Mouse (Mus musculus): ENCODE results near the gene Hexim1. TPM values are rescaled to one million over a fixed set of nuclear protein-coding genes. Genes with fewer than 3 reads are reported as not detected.
A peak's percentile ranks its signal among the peaks of the same experiment; 100 is the strongest.

Hexim1 gene
- polyA plus RNA-seq, 1 experiment from 2014 or later: 3.4 TPM

- H3K27ac ChIP-seq (replicated peaks in 1 of 2; ENCODE audit: control insufficient read depth in 1 of 2, insufficient read depth in 1 of 2, low read depth in 2 of 2, low read length in 2 of 2): no peak overlapping the region
- no peak overlapping the region for H3K9ac ChIP-seq (ENCODE audit: low read length)
- no peak overlapping the region for H3K4me2 ChIP-seq (ENCODE audit: low read length)
- peaks cover 14% of the 10 kb centered on the region for H3K36me3 ChIP-seq (ENCODE audit: control insufficient read depth, insufficient read depth, low read length)
- H3K4me1 ChIP-seq (ENCODE audit: control insufficient read depth in 2 of 2, insufficient read depth in 2 of 2, low read length in 2 of 2): peaks cover 18 to 30% of the 10 kb centered on the region in 2 experiments
- WGBS: 65% methylated on average over 8 of the region's 8 CpGs
- no peaks in the 10 kb centered on the region for H3K27me3 ChIP-seq (ENCODE audit: control insufficient read depth, insufficient read depth, low read length)
- no peak overlapping the region for H3K4me3 ChIP-seq (ENCODE audit: control insufficient read depth in 1 of 2, insufficient read depth in 1 of 2, low read depth in 1 of 2, low read length in 2 of 2)
- H3K9me3 ChIP-seq (ENCODE audit: control insufficient read depth, low read length): no peaks in the 10 kb centered on the region
- no peak for ATAC-seq (ENCODE audit: insufficient number of reproducible peaks, insufficient read depth, low FRiP score, low read depth)
These were observed 20.1 kb downstream of the Hexim1 start for GRCm38 (mm10) chr11:103136039-103136577.

- Histone ChIP-seq H3K4me3 (ENCODE audit: control insufficient read depth in 1 of 2, insufficient read depth in 1 of 2, low read depth in 1 of 2, low read length in 2 of 2) (no peak overlapping the region), H3K9me3 (ENCODE audit: control insufficient read depth, low read length) (no peaks in the 10 kb centered on the region), H3K4me2 (ENCODE audit: low read length) (no peak overlapping the region), H3K27ac (replicated peaks in 1 of 2; ENCODE audit: control insufficient read depth in 1 of 2, insufficient read depth in 1 of 2, low read depth in 2 of 2, low read length in 2 of 2) (peak overlapping the region; percentile 77 to 82; a peak in 3 of 4 replicates), H3K36me3 (ENCODE audit: control insufficient read depth, insufficient read depth, low read length) (peaks cover 14% of the 10 kb centered on the region), H3K4me1 (ENCODE audit: control insufficient read depth in 2 of 2, insufficient read depth in 2 of 2, low read length in 2 of 2) (peaks cover 35 to 41% of the 10 kb centered on the region in 2 experiments), H3K9ac (ENCODE audit: low read length) (peak overlapping the region; percentile 18; the same call in 1 of the 2 replicates), H3K27me3 (ENCODE audit: control insufficient read depth, insufficient read depth, low read length) (no peaks in the 10 kb centered on the region)
- 81% methylated on average over 14 of the region's 14 CpGs for WGBS
- no peak for ATAC-seq (ENCODE audit: insufficient number of reproducible peaks, insufficient read depth, low FRiP score, low read depth)
These were observed 24.1 kb downstream of the Hexim1 start for GRCm38 (mm10) chr11:103139951-103140762.

GRCm38 (mm10) chr11:103140763-103141100 lies 24.7 kb downstream of the Hexim1 start:
- peak overlapping the region; percentile 18; the same call in 1 of the 2 replicates for H3K9ac ChIP-seq (ENCODE audit: low read length)
- peaks cover 35 to 41% of the 10 kb centered on the region in 2 experiments for H3K4me1 ChIP-seq (ENCODE audit: control insufficient read depth in 2 of 2, insufficient read depth in 2 of 2, low read length in 2 of 2)
- H3K9me3 ChIP-seq (ENCODE audit: control insufficient read depth, low read length): no peaks in the 10 kb centered on the region
- WGBS: 45% methylated on average over 6 of the region's 6 CpGs
- H3K27ac ChIP-seq (replicated peaks in 1 of 2; ENCODE audit: control insufficient read depth in 1 of 2, insufficient read depth in 1 of 2, low read depth in 2 of 2, low read length in 2 of 2): peak overlapping the region; percentile 77 to 82
- no peaks in the 10 kb centered on the region for H3K27me3 ChIP-seq (ENCODE audit: control insufficient read depth, insufficient read depth, low read length)
- no peak overlapping the region for H3K4me2 ChIP-seq (ENCODE audit: low read length)
- H3K4me3 ChIP-seq (ENCODE audit: control insufficient read depth in 1 of 2, insufficient read depth in 1 of 2, low read depth in 1 of 2, low read length in 2 of 2): no peak overlapping the region
- peaks cover 14% of the 10 kb centered on the region for H3K36me3 ChIP-seq (ENCODE audit: control insufficient read depth, insufficient read depth, low read length)
- no peak for ATAC-seq (ENCODE audit: insufficient number of reproducible peaks, insufficient read depth, low FRiP score, low read depth)

GRCm38 (mm10) chr11:103141101-103141943 lies 25.3 kb downstream of the Hexim1 start:
- peaks cover 35 to 41% of the 10 kb centered on the region in 2 experiments for H3K4me1 ChIP-seq (ENCODE audit: control insufficient read depth in 2 of 2, insufficient read depth in 2 of 2, low read length in 2 of 2)

GRCm38 (mm10) chr11:103141944-103142255 lies 25.9 kb downstream of the Hexim1 start:
- H3K36me3 ChIP-seq (ENCODE audit: control insufficient read depth, insufficient read depth, low read length): peaks cover 14% of the 10 kb centered on the region
- no peak for ATAC-seq (ENCODE audit: insufficient number of reproducible peaks, insufficient read depth, low FRiP score, low read depth)
- no peak overlapping the region; the same call in 1 of the 2 replicates for H3K4me2 ChIP-seq (ENCODE audit: low read length)
- peak overlapping the region; percentile 77 to 82 for H3K27ac ChIP-seq (replicated peaks in 1 of 2; ENCODE audit: control insufficient read depth in 1 of 2, insufficient read depth in 1 of 2, low read depth in 2 of 2, low read length in 2 of 2)
- no peaks in the 10 kb centered on the region for H3K9me3 ChIP-seq (ENCODE audit: control insufficient read depth, low read length)
- H3K27me3 ChIP-seq (ENCODE audit: control insufficient read depth, insufficient read depth, low read length): no peaks in the 10 kb centered on the region
- no peak overlapping the region for H3K4me3 ChIP-seq (ENCODE audit: control insufficient read depth in 1 of 2, insufficient read depth in 1 of 2, low read depth in 1 of 2, low read length in 2 of 2)
- peaks cover 35 to 41% of the 10 kb centered on the region in 2 experiments for H3K4me1 ChIP-seq (ENCODE audit: control insufficient read depth in 2 of 2, insufficient read depth in 2 of 2, low read length in 2 of 2)
- peak overlapping the region; percentile 62 for H3K9ac ChIP-seq (ENCODE audit: low read length)
- WGBS: 31% methylated on average over 1 of the region's 1 CpGs

More at GRCm38 (mm10) chr11:103141101-103141943, 25.3 kb downstream of the Hexim1 start:
- no peak overlapping the region; the same call in 1 of the 2 replicates for H3K4me2 ChIP-seq (ENCODE audit: low read length)
- peak overlapping the region; percentile 77 to 82 for H3K27ac ChIP-seq (replicated peaks in 1 of 2; ENCODE audit: control insufficient read depth in 1 of 2, insufficient read depth in 1 of 2, low read depth in 2 of 2, low read length in 2 of 2)
- H3K4me3 ChIP-seq (ENCODE audit: control insufficient read depth in 1 of 2, insufficient read depth in 1 of 2, low read depth in 1 of 2, low read length in 2 of 2): no peak overlapping the region
- peak overlapping the region; percentile 62 for H3K9ac ChIP-seq (ENCODE audit: low read length)
- H3K36me3 ChIP-seq (ENCODE audit: control insufficient read depth, insufficient read depth, low read length): peaks cover 14% of the 10 kb centered on the region
- H3K9me3 ChIP-seq (ENCODE audit: control insufficient read depth, low read length): no peaks in the 10 kb centered on the region
- 22% methylated on average over 11 of the region's 11 CpGs for WGBS
- no peaks in the 10 kb centered on the region for H3K27me3 ChIP-seq (ENCODE audit: control insufficient read depth, insufficient read depth, low read length)
- peak; percentile 72 for ATAC-seq (ENCODE audit: insufficient number of reproducible peaks, insufficient read depth, low FRiP score, low read depth)

GRCm38 (mm10) chr11:103142441-103143182 lies 26.6 kb downstream of the Hexim1 start:
- peak overlapping the region; percentile 62 for H3K9ac ChIP-seq (ENCODE audit: low read length)
- 32% methylated on average over 8 of the region's 8 CpGs for WGBS
- peak overlapping the region; percentile 54 for H3K4me2 ChIP-seq (ENCODE audit: low read length)
- peaks cover 14% of the 10 kb centered on the region for H3K36me3 ChIP-seq (ENCODE audit: control insufficient read depth, insufficient read depth, low read length)
- peak overlapping the region; percentile 12 to 19 for H3K4me3 ChIP-seq (ENCODE audit: control insufficient read depth in 1 of 2, insufficient read depth in 1 of 2, low read depth in 1 of 2, low read length in 2 of 2)
- H3K4me1 ChIP-seq (ENCODE audit: control insufficient read depth in 2 of 2, insufficient read depth in 2 of 2, low read length in 2 of 2): peaks cover 35 to 41% of the 10 kb centered on the region in 2 experiments
- peak overlapping the region; percentile 77 to 82 for H3K27ac ChIP-seq (replicated peaks in 1 of 2; ENCODE audit: control insufficient read depth in 1 of 2, insufficient read depth in 1 of 2, low read depth in 2 of 2, low read length in 2 of 2)
- peak; percentile 55 for ATAC-seq (ENCODE audit: insufficient number of reproducible peaks, insufficient read depth, low FRiP score, low read depth)
- H3K9me3 ChIP-seq (ENCODE audit: control insufficient read depth, low read length): no peaks in the 10 kb centered on the region
- no peaks in the 10 kb centered on the region for H3K27me3 ChIP-seq (ENCODE audit: control insufficient read depth, insufficient read depth, low read length)
